Mouse (Mus musculus) limb, embryonic 12.5 days (tissue): Measurements from ENCODE around the gene B430306N03Rik. TPM values are rescaled to one million over a fixed set of nuclear protein-coding genes. Genes with fewer than 3 reads are reported as not detected.

Experiments used
- ATAC-seq: fragments of 200-750 bp; cut with Nextera tagmentation; 2 replicates; pipeline ENCODE4 v1.8.0; 2017; ENCODE audit warnings: low read depth, moderate TSS enrichment; ENCODE audit not compliant: insufficient number of reproducible peaks, insufficient read depth, low FRiP score, low TSS enrichment
- H3K27ac ChIP-seq: fragments of 300-500 bp; sonication (generic); 2 replicates; pipeline ENCODE4 v1.5.1; 2016; ENCODE audit warnings: mild to moderate bottlenecking, moderate library complexity
- H3K27me3 ChIP-seq: fragments of 300-500 bp; sonication (generic); 2 replicates; pipeline ENCODE4 v1.6.1; 2016; ENCODE audit warnings: mild to moderate bottlenecking, moderate library complexity
- H3K36me3 ChIP-seq: fragments of 300-500 bp; sonication (generic); 2 replicates; pipeline ENCODE4 v1.6.1; 2016; ENCODE audit warnings: mild to moderate bottlenecking, moderate library complexity
- H3K4me1 ChIP-seq: fragments of 300-500 bp; sonication (generic); replicated peaks from 2 replicates; pipeline ENCODE4 v1.6.1; 2016
- H3K4me2 ChIP-seq: fragments of 300-500 bp; sonication (generic); 2 replicates; pipeline ENCODE4 v1.6.1; 2016; ENCODE audit warnings: mild to moderate bottlenecking, moderate library complexity
- H3K4me3 ChIP-seq: fragments of 300-500 bp; sonication (generic); replicated peaks from 2 replicates; pipeline ENCODE4 v1.5.1; 2016; ENCODE audit warnings: mild to moderate bottlenecking
- H3K9ac ChIP-seq: fragments of 300-500 bp; sonication (generic); replicated peaks from 2 replicates; pipeline ENCODE4 v1.6.1; 2016; ENCODE audit warnings: mild to moderate bottlenecking, moderate library complexity
- H3K9me3 ChIP-seq: fragments of 300-500 bp; sonication (generic); 2 replicates; pipeline ENCODE4 v1.6.1; 2016; ENCODE audit warnings: mild to moderate bottlenecking, moderate library complexity
- WGBS: fragments of 180-500 bp; shearing (Covaris S2); methylation state at CpG from one replicate; pipeline ENCODE4 v1.1.7; 2016; 5-methylcytosine and 5-hydroxymethylcytosine counted together
- polyA plus RNA-seq: library from polyadenylated mRNA; unstranded; fragments of >200 nt; fragmentation: Nextera tagmentation; extraction: Ambion mirVana; gene quantifications from 2 replicates; pipeline ENCODE4 v1.2.1, GENCODE M21; 2016

Gene B430306N03Rik
- polyA plus RNA-seq, 1 experiment from 2014 or later = 0.10 TPM

DNA sequence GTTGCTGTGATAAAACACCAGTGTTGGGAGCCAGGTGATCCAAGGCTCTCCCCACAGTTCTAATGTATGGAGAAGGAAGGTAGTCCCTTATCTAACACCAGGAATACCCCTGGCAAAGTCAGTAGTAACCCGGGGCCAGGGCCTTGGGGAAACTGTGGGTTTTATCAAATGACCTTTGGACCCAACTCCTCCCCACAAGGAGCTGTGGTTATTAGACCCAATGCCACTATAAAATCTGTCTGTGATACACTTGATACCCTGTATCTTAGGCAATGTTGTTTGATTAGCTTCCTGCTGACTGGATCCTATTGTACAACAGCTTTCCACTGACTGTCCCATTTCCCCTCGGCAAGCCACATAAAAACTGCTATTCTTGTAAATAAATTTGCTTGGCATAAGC, 3.8 kb upstream of the B430306N03Rik start:
- WGBS = 74% methylated on average over 2 of the region's 2 CpGs
- Histone ChIP-seq H3K27me3 (no peaks in the 10 kb centered on the region), H3K9ac (no peak overlapping the region), H3K9me3 (no peaks in the 10 kb centered on the region), H3K4me2 (no peak overlapping the region), H3K36me3 (no peaks in the 10 kb centered on the region), H3K4me3 (no peak overlapping the region), H3K4me1 (no peaks in the 10 kb centered on the region), H3K27ac (no peak overlapping the region)
- no peak for ATAC-seq

DNA sequence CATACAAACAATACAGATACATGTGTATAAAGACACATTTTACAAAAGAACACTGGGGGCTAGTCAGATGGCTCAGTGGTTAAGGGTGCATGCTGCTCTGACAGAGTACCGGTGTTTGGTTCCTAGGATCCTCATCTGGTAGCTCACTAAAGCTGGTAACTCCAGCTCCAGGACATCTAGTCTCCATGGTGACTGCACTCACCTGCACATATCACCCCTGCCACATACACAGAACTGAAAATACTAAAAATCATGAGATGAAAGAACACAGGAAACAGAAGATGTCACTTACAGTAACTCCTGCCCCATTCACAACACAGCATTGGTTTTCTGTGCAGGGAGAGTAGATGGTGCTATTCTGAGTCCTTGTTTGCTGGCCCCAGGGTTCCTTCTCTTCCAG, 2.7 kb downstream of the B430306N03Rik start:
- H3K27ac ChIP-seq = no peak overlapping the region
- H3K9me3 ChIP-seq = no peaks in the 10 kb centered on the region
- ATAC-seq = no peak
- no peaks in the 10 kb centered on the region for H3K36me3 ChIP-seq
- WGBS = 87% methylated on average over 1 of the region's 1 CpGs
- H3K4me2 ChIP-seq = no peak overlapping the region
- no peak overlapping the region for H3K4me3 ChIP-seq
- H3K9ac ChIP-seq = no peak overlapping the region
- no peaks in the 10 kb centered on the region for H3K27me3 ChIP-seq
- H3K4me1 ChIP-seq = no peaks in the 10 kb centered on the region

DNA sequence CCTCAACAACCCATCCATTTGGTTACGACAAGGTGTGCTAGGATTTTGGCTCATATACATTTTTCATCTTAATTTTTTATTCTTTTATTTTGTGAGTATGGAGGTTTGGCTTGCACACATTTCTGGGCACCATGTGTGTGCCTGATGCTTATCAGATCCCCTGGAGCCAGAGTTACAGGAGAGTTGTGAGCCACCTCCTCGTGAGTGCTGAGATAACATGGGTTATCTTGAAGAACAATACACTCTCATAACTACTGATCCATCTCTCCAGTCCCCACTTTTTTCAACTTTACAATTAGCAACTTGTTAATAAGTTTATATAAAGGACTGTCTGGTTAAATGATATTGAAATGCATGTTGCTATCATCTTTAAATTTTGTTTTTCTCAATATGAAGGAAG, 5.3 kb downstream of the B430306N03Rik start:
- ATAC-seq = no peak
- no peaks in the 10 kb centered on the region for H3K27me3 ChIP-seq
- no peaks in the 10 kb centered on the region for H3K4me1 ChIP-seq
- no peaks in the 10 kb centered on the region for H3K9me3 ChIP-seq
- H3K9ac ChIP-seq = no peak overlapping the region
- no peaks in the 10 kb centered on the region for H3K36me3 ChIP-seq
- WGBS = 85% methylated on average over 2 of the region's 2 CpGs
- H3K4me2 ChIP-seq = no peak overlapping the region
- no peak overlapping the region for H3K4me3 ChIP-seq
- no peak overlapping the region for H3K27ac ChIP-seq

DNA sequence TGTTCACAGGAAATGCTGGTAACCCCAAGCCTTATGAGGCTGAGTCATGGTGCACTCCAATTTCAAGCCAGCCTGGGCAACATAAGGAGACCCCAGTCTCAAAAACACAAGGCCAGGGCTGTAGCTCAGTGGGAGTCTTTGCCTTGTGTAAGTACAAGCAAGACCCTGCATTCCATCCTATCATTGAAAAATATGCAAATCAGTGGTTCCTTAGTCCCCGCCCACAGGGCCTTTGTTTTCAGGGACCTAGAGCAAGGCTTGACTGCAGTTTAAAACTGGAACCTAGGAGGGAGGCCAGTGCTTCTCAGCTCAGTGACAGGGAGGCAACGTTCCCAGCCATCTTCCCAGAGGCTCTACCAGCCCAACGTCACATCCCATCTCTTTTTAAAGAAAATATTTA, 7.3 kb downstream of the B430306N03Rik start:
- no peak overlapping the region for H3K4me3 ChIP-seq
- ATAC-seq = no peak
- no peak overlapping the region for H3K27ac ChIP-seq
- 76% methylated on average over 3 of the region's 3 CpGs for whole genome bisulfite sequencing
- H3K9me3 ChIP-seq = no peaks in the 10 kb centered on the region
- H3K4me2 ChIP-seq = no peak overlapping the region
- no peak overlapping the region for H3K9ac ChIP-seq
- H3K27me3 ChIP-seq = no peaks in the 10 kb centered on the region
- no peaks in the 10 kb centered on the region for H3K36me3 ChIP-seq
- H3K4me1 ChIP-seq = no peaks in the 10 kb centered on the region

DNA sequence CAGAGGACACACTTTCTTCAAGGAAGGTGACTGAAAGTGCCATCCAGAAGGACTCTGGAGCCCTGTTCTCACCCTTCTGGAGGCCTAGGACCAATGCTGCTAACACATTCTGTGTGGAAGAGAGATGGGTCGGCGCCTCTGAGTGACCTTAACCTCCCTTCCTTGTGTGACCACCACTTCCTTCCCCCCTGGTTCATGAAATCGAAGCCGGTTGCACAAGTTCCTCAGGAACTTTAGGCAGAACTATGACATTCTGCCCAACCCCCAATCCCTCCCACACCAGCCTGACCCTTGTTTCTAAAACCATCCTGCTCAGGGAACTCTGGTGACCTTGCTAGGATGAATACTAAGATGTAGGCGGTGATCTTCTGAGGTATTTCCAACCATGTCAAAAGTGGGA, 8.3 kb downstream of the B430306N03Rik start:
- H3K27ac ChIP-seq = no peak overlapping the region

DNA sequence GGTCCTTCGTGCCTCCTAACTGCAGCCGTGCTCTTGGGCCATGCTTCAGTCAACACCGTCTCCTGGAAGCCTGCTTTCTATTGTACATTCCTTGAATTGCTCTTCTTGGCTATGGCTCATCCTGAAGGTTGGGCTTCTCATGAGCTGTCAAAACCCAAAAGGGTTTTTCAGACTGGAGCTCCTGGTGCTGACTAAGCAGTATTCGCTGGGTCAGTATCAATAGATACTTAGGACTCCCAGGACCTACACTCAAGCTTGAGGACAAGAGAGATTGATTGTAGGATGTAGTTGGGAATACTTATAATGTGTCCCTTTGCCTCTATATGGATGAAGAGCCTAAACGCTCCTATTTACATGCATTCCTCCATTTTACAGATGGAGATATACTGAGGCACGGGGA, 9.2 kb downstream of the B430306N03Rik start:
- Histone ChIP-seq H3K27ac (no peak overlapping the region), H3K36me3 (no peaks in the 10 kb centered on the region), H3K4me2 (no peak overlapping the region), H3K4me1 (no peaks in the 10 kb centered on the region), H3K4me3 (no peak overlapping the region), H3K9me3 (no peaks in the 10 kb centered on the region), H3K27me3 (no peaks in the 10 kb centered on the region), H3K9ac (no peak overlapping the region)
- 93% methylated on average over 6 of the region's 6 CpGs for WGBS
- ATAC-seq = no peak

More for the DNA sequence above, 8.3 kb downstream of the B430306N03Rik start:
- H3K4me3 ChIP-seq = no peak overlapping the region
- H3K9ac ChIP-seq = no peak overlapping the region
- no peaks in the 10 kb centered on the region for H3K36me3 ChIP-seq
- no peak overlapping the region for H3K4me2 ChIP-seq
- WGBS = 91% methylated on average over 5 of the region's 5 CpGs
- H3K4me1 ChIP-seq = no peaks in the 10 kb centered on the region
- no peaks in the 10 kb centered on the region for H3K27me3 ChIP-seq
- ATAC-seq = no peak
- no peaks in the 10 kb centered on the region for H3K9me3 ChIP-seq

DNA sequence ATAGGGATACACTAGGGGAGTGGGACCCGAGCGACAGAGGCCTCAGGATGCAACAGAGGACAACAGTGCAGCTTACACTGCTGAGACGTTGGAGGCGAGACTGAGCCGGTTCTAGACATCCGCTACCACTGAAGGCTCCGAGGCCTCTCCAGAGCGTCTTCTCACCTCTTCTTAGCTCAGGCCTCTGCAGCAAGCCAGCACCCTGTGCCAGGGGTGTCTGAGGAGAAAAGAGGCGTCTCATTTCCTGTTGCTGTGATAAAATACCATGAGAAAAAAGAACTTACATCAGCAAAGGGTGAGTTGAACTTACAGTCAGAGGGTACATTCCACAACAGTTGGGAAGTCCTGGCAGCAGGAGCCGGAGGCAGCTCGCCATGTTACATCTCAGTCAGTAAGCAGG, 9.7 kb downstream of the B430306N03Rik start:
- ATAC-seq = no peak
- H3K9me3 ChIP-seq = no peaks in the 10 kb centered on the region

DNA sequence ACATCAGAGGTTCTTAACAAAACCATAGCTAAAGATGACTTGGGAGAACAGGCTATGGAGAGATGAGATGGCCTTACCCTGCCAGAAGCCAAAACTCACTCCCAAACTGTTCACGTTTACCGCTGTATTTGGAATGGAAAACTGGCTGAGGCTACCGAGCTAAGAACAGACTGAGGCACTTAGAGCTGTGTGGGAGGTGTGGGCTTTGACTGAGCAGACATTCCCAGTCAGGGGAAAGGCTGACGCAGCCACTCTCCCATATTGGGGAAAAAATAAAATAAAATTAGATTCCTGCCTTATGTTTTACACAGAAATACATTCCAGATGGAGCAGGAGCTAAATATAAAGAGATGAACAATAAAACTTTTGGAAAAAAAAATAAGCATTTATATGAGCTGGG, 10.7 kb downstream of the B430306N03Rik start:
- H3K9ac ChIP-seq = no peak overlapping the region
- no peak overlapping the region for H3K27ac ChIP-seq
- no peaks in the 10 kb centered on the region for H3K27me3 ChIP-seq
- H3K4me3 ChIP-seq = no peak overlapping the region
- H3K9me3 ChIP-seq = no peaks in the 10 kb centered on the region
- ATAC-seq = no peak
- WGBS = 70% methylated on average over 4 of the region's 4 CpGs
- no peak overlapping the region for H3K4me2 ChIP-seq
- no peaks in the 10 kb centered on the region for H3K4me1 ChIP-seq
- H3K36me3 ChIP-seq = no peaks in the 10 kb centered on the region

More for the DNA sequence above, 9.7 kb downstream of the B430306N03Rik start:
- Histone ChIP-seq H3K27ac (no peak overlapping the region), H3K4me3 (no peak overlapping the region), H3K4me2 (no peak overlapping the region), H3K27me3 (no peaks in the 10 kb centered on the region), H3K9ac (no peak overlapping the region), H3K4me1 (no peaks in the 10 kb centered on the region), H3K36me3 (no peaks in the 10 kb centered on the region)
- 87% methylated on average over 11 of the region's 11 CpGs for WGBS

DNA sequence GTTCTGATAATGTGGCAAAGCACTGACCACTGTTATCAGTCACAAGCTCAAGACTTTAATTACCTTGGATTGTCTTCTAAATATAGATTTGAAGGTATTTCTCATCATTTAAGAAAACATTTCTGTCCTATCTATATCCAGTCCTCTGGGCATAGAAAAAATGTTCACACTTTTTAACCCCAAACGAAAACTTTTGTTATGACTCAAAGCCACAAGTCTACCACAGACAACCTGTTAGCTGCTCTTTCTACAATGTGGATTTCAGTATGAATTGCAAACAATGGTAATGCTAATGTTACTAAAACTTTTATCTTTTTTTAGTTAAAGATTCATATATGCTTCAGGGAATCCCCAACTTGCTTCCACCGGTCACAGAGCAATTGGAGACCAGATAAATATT, 16.6 kb downstream of the B430306N03Rik start:
- 89% methylated on average over 2 of the region's 2 CpGs for WGBS
- ATAC-seq = no peak
- Histone ChIP-seq H3K27ac (no peak overlapping the region), H3K9me3 (no peaks in the 10 kb centered on the region), H3K27me3 (no peaks in the 10 kb centered on the region), H3K4me2 (no peak overlapping the region), H3K36me3 (no peaks in the 10 kb centered on the region), H3K9ac (no peak overlapping the region), H3K4me3 (no peak overlapping the region), H3K4me1 (no peaks in the 10 kb centered on the region)

DNA sequence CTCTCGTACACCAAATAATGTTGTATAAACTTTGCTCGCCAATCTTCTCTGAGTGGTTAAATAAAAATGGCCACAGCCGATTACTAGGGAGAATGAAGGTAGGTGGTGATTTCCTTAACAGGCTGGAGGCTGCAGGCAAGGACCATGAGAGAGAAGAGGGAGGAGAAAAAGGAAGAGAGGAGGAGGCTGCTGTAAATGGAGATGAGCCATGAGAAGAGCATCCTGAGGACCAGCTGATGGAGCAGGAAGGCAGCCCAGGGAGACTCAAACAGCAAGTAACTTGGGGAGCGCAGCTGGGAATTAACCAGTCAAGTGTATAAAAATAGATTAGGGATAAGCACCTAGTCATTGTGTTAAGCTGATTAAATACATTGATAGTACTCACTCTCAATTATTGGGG, 18.2 kb downstream of the B430306N03Rik start:
- no peaks in the 10 kb centered on the region for H3K27me3 ChIP-seq
- no peaks in the 10 kb centered on the region for H3K9me3 ChIP-seq
- no peaks in the 10 kb centered on the region for H3K4me1 ChIP-seq
- no peaks in the 10 kb centered on the region for H3K36me3 ChIP-seq
- no peak overlapping the region for H3K4me2 ChIP-seq
- H3K27ac ChIP-seq = no peak overlapping the region
- 93% methylated on average over 4 of the region's 4 CpGs for WGBS
- ATAC-seq = no peak
- H3K4me3 ChIP-seq = no peak overlapping the region
- H3K9ac ChIP-seq = no peak overlapping the region

DNA sequence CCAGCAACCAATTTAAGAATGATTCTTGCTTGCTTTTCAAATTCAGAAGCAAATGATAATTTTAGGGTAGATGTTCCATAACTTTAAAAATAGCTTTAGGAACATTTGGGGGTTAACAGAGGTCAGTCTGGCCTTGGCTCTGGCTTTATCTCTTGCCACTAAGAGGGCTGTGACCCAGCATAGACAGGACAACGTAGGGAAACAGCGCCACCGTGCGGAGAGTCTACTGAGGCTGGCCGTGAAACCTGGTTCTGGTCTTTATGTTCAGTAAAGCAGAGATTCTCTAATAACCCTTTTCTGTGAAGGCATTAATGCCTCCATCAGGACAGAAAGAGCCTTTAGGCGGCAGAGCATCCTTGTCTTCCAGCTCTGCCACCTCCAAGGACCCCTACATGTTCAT, 20.9 kb downstream of the B430306N03Rik start:
- H3K9me3 ChIP-seq = no peaks in the 10 kb centered on the region
- WGBS = 2% methylated on average over 6 of the region's 6 CpGs
- no peak for ATAC-seq
- H3K4me3 ChIP-seq = no peak overlapping the region
- no peak overlapping the region for H3K9ac ChIP-seq
- H3K4me1 ChIP-seq = no peaks in the 10 kb centered on the region
- no peaks in the 10 kb centered on the region for H3K27me3 ChIP-seq
- no peak overlapping the region for H3K4me2 ChIP-seq
- no peaks in the 10 kb centered on the region for H3K36me3 ChIP-seq
- H3K27ac ChIP-seq = no peak overlapping the region

DNA sequence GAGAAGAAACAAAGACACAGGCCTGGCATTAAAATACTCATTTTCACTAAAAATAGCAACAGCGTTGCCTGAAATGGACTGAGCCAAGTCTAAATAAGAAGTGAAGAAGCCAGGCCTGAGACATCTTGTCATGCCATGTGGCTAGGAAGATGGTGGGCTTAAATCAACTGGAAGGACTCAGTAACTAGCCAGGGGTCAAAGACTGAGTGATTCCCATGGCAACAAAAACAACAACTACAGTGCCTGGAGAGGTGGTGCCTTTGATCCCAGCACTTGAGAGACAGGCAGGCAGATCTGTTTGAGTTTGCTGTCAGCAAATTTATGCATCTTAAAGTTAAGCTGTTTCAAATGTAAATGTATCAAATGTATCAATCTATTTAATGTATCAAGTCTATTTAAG, 24.3 kb downstream of the B430306N03Rik start:
- H3K4me3 ChIP-seq = no peak overlapping the region
- 97% methylated on average over 1 of the region's 1 CpGs for WGBS
- H3K4me1 ChIP-seq = no peaks in the 10 kb centered on the region
- H3K27ac ChIP-seq = no peak overlapping the region
- no peaks in the 10 kb centered on the region for H3K9me3 ChIP-seq
- H3K9ac ChIP-seq = no peak overlapping the region
- no peak for ATAC-seq
- no peaks in the 10 kb centered on the region for H3K36me3 ChIP-seq
- no peak overlapping the region for H3K4me2 ChIP-seq
- H3K27me3 ChIP-seq = no peaks in the 10 kb centered on the region
